Mouse (Mus musculus) forebrain, postnatal 0 days (tissue): ENCODE measurements at regions not wholly inside any gene's neighbourhood (a gene's known extent, or its start where the extent isn't known, plus 50 kb on each side); places are given as distances from the start of the nearest gene placed in this dataset.

Experiments
- ATAC-seq: fragments of 200-750 bp; cut with Nextera tagmentation; 2 replicates; pipeline ENCODE4 v1.8.0; 2017; ENCODE audit warnings: mild to moderate bottlenecking, moderate library complexity
- DNase-seq: peaks from one replicate; pipeline ENCODE4 v3.0.0-alpha.2; 2015
- H3K27ac ChIP-seq: fragments of 300-500 bp; sonication (generic); 2 replicates; pipeline ENCODE4 v1.5.1; 2014; ENCODE audit warnings: low read depth, mild to moderate bottlenecking, antibody characterized with exemption, low read length, moderate library complexity, mixed read lengths
- H3K27me3 ChIP-seq: fragments of 300-500 bp; sonication (generic); 2 replicates; pipeline ENCODE4 v1.6.1; 2014; ENCODE audit warnings: mild to moderate bottlenecking, low read length, mixed read lengths; ENCODE audit not compliant: insufficient read depth
- H3K36me3 ChIP-seq: fragments of 300-500 bp; sonication (generic); 2 replicates; pipeline ENCODE4 v1.6.1; 2014; ENCODE audit warnings: mild to moderate bottlenecking, moderate library complexity; ENCODE audit not compliant: insufficient read depth
- H3K4me1 ChIP-seq: fragments of 300-500 bp; sonication (generic); 2 replicates; pipeline ENCODE4 v1.6.1; 2014; ENCODE audit warnings: antibody characterized with exemption; ENCODE audit not compliant: insufficient read depth
- H3K4me2 ChIP-seq: fragments of 300-500 bp; sonication (generic); 2 replicates; pipeline ENCODE4 v1.6.1; 2014; ENCODE audit warnings: low read depth, mild to moderate bottlenecking, moderate library complexity
- H3K4me3 ChIP-seq: fragments of 300-500 bp; sonication (generic); 2 replicates; pipeline ENCODE4 v1.5.1; 2014; ENCODE audit warnings: low read depth, low read length, mixed read lengths
- H3K9ac ChIP-seq: fragments of 300-500 bp; sonication (generic); 2 replicates; pipeline ENCODE4 v1.6.1; 2014; ENCODE audit warnings: mild to moderate bottlenecking
- H3K9me3 ChIP-seq: fragments of 300-500 bp; sonication (generic); 2 replicates; pipeline ENCODE4 v1.6.1; 2016; ENCODE audit warnings: low read length
- CTCF ChIP-seq: sonication (generic); IDR thresholded peaks from 2 replicates; pipeline ENCODE4 v1.5.1; 2016; ENCODE audit warnings: antibody characterized with exemption, control low read depth, low read depth
- WGBS: fragments of 180-500 bp; shearing (Covaris S2); extraction: QIAGEN DNeasy Blood & Tissue Kit; methylation state at CpG from one replicate; pipeline ENCODE4 v1.1.7; 2014; 5-methylcytosine and 5-hydroxymethylcytosine counted together

- ATAC-seq: no peak
- no peaks in the 10 kb centered on the region for H3K36me3 ChIP-seq
- H3K27me3 ChIP-seq: no peaks in the 10 kb centered on the region; the same call in 1 of the 2 replicates
- no peak overlapping the region for H3K4me3 ChIP-seq
- no peaks in the 10 kb centered on the region for H3K4me1 ChIP-seq
- no peak overlapping the region for H3K4me2 ChIP-seq
- H3K27ac ChIP-seq: no peak overlapping the region
- 96% methylated on average over 1 of the region's 1 CpGs for WGBS
- H3K9ac ChIP-seq: no peak overlapping the region
- H3K9me3 ChIP-seq: no peaks in the 10 kb centered on the region
- no peak for DNase-seq
- TF ChIP-seq CTCF: no peak
Measured at GRCm38 (mm10) chr6:52471384-52471957, 158.2 kb downstream of the Evx1 start.

- TF ChIP-seq CTCF: no peak
- Histone ChIP-seq H3K27ac (no peak overlapping the region), H3K9me3 (no peaks in the 10 kb centered on the region), H3K4me1 (no peaks in the 10 kb centered on the region), H3K4me3 (no peak overlapping the region), H3K27me3 (no peaks in the 10 kb centered on the region; the same call in 1 of the 2 replicates), H3K4me2 (no peak overlapping the region), H3K36me3 (no peaks in the 10 kb centered on the region), H3K9ac (no peak overlapping the region)
- WGBS: 84% methylated on average over 4 of the region's 4 CpGs
- DNase-seq (no peak), ATAC-seq (no peak)
Measured at GRCm38 (mm10) chr6:52472008-52472407, 158.7 kb downstream of the Evx1 start.

DNA sequence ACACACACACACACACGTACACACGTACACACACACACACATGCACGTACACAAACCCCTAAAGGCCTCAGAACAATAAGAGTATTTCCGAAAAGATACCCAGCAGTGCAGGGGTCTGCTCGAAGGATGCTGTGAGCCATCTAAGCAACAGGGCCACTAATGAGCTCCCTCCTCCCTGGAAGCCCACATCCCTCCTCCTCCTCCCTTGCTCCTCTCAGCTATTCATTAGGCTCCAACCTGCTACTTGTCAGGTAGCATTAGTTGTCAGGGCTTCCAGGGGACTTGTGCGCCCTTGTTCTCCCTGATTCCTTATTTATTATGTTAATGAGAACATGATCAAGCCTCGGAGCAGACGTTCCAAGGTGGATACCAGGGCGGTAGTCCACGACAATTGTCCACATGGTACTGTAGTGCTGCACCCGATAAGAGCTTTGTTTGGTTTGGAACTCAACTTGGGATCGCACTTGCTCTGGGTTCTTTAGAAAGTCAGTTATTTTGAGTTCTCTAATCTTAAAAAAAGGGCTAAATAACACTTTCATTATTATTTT, 159.8 kb downstream of the Evx1 start:
- 40% methylated on average over 12 of the region's 12 CpGs for WGBS
- Histone ChIP-seq H3K27ac (no peak overlapping the region), H3K9ac (no peak overlapping the region), H3K4me3 (no peak overlapping the region), H3K9me3 (no peaks in the 10 kb centered on the region), H3K27me3 (no peaks in the 10 kb centered on the region; the same call in 1 of the 2 replicates), H3K36me3 (no peaks in the 10 kb centered on the region), H3K4me2 (no peak overlapping the region), H3K4me1 (no peaks in the 10 kb centered on the region)
- no peak for ATAC-seq
- no peak for TF ChIP-seq CTCF
- no peak for DNase-seq

- no peak for ATAC-seq
- no peaks in the 10 kb centered on the region for H3K4me1 ChIP-seq
- no peak overlapping the region for H3K27ac ChIP-seq
- H3K4me3 ChIP-seq: no peak overlapping the region
- H3K36me3 ChIP-seq: no peaks in the 10 kb centered on the region
- H3K9ac ChIP-seq: no peak overlapping the region
- TF ChIP-seq CTCF: no peak
- no peaks in the 10 kb centered on the region for H3K9me3 ChIP-seq
- whole genome bisulfite sequencing: 25% methylated on average over 11 of the region's 11 CpGs
- no peak overlapping the region for H3K4me2 ChIP-seq
- H3K27me3 ChIP-seq: no peaks in the 10 kb centered on the region; the same call in 1 of the 2 replicates
- DNase-seq: no peak
Measured at GRCm38 (mm10) chr6:52473924-52474323, 160.6 kb downstream of the Evx1 start.

- DNase-seq (no peak), ATAC-seq (no peak)
- Histone ChIP-seq H3K36me3 (no peaks in the 10 kb centered on the region), H3K4me1 (no peaks in the 10 kb centered on the region), H3K27me3 (no peaks in the 10 kb centered on the region; the same call in 1 of the 2 replicates), H3K4me2 (no peak overlapping the region), H3K4me3 (no peak overlapping the region), H3K9me3 (no peaks in the 10 kb centered on the region), H3K9ac (no peak overlapping the region), H3K27ac (no peak overlapping the region)
- no peak for TF ChIP-seq CTCF
- WGBS: 84% methylated on average over 8 of the region's 8 CpGs
Measured at GRCm38 (mm10) chr6:52475676-52476075, 162.4 kb downstream of the Evx1 start.

DNA sequence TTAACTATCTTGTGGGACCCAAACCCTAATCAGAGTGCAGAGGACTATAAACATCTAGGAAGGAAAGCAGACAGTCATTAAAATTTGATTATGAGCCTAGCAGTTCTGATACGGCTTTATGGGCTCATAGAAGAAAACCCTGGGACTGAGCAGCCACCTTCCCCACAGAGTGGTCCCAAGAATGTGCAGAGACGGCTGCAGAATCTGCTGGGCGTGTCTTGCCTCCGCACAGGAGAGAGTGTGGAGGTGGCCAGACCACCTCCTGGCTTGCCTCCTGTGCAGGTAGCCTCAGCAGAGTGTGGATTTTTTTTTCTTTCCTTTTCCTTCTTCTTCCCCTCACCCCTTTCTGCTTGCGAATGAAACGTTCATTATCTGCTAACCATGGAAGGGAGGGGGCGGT, 163.3 kb downstream of the Hibadh start:
- Histone ChIP-seq H3K4me1 (no peaks in the 10 kb centered on the region), H3K9ac (no peak overlapping the region), H3K27me3 (no peaks in the 10 kb centered on the region; the same call in 1 of the 2 replicates), H3K4me3 (no peak overlapping the region), H3K9me3 (no peaks in the 10 kb centered on the region), H3K4me2 (no peak overlapping the region), H3K36me3 (no peaks in the 10 kb centered on the region), H3K27ac (no peak overlapping the region)
- 67% methylated on average over 7 of the region's 7 CpGs for WGBS
- no peak for TF ChIP-seq CTCF
- ATAC-seq (no peak), DNase-seq (no peak)

DNA sequence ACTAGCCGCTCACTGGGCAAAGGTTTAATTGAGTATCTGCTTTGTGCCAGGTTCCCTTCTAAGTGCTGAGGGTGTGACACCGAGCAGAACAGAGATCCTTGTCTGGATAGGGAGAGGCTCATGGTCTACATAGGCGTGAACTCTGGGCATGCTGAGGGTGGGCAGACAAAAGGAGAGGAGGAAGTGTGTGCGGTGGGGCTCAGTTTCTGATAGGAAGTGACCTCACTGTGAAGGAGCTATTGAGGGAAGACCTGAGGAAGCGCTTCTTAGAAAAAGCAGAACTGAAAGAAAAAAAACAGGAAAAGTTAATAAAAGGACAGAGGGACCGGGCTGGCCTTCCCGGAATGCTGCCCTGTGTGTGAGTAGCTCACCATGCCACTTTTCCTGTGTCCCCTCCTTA, 162.8 kb downstream of the Hibadh start:
- no peak overlapping the region for H3K4me2 ChIP-seq
- no peak overlapping the region for H3K9ac ChIP-seq
- H3K9me3 ChIP-seq: no peaks in the 10 kb centered on the region
- no peaks in the 10 kb centered on the region; the same call in 1 of the 2 replicates for H3K27me3 ChIP-seq
- H3K4me3 ChIP-seq: no peak overlapping the region
- no peaks in the 10 kb centered on the region for H3K36me3 ChIP-seq
- 88% methylated on average over 7 of the region's 7 CpGs for WGBS
- no peak for DNase-seq
- no peak for ATAC-seq
- no peak overlapping the region for H3K27ac ChIP-seq
- TF ChIP-seq CTCF: no peak
- H3K4me1 ChIP-seq: no peaks in the 10 kb centered on the region
